Mouse (Mus musculus) stomach, postnatal 0 days (tissue): Measurements from ENCODE around the gene Plpp6.
"Not testable (repeated sequence)": the region's sequence is repeated elsewhere in the genome, so short reads cannot be mapped to it uniquely, and the experiment has no call there.

ENCODE experiments used
- CTCF ChIP-seq: IDR thresholded peaks from 2 replicates; pipeline ENCODE4 v1.5.1; 2016; ENCODE audit warnings: antibody characterized with exemption, low read depth, mild to moderate bottlenecking, moderate library complexity
- EP300 ChIP-seq: optimal IDR thresholded peaks from 2 replicates; pipeline ENCODE3; 2016; ENCODE audit warnings: antibody characterized with exemption

DNA sequence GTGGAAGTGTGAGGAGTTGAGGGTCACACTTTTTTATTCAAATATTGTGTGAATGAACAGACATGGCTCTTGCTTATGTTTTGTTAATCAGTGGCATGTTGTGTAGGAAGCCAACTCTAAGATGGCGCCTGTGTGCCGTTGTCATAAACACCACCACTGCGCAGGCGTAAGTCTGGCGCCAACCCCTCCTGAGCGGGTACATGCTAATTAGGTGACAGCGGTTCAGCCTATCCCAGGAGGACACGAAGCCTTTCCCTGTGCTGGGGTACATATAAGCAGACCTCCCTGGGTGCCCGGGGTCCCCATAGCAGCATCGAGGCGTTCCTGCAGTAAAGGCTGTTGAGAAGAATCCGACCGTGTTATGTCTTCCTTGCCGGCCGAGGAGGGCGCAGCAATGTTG lies 36.6 kb downstream of the Plpp6 start:
- TF ChIP-seq CTCF, EP300: not testable (repeated sequence)
